Mouse (Mus musculus) gastrocnemius, adult 8-10 months (tissue): ENCODE measurements around the gene Stim1. TPM values are rescaled to one million over a fixed set of nuclear protein-coding genes. Genes with fewer than 3 reads are reported as not detected.

Experiments
- total RNA-seq, 4 experiments: library from RNA; stranded (reverse); gene quantifications; 2 replicates each; pipeline ENCODE4 v1.2.4; 2022

The Stim1 gene
- total RNA-seq, 4 experiments from 2014 or later, result 159 to 172 (median 166) TPM

Other genes starting within 250 kb of the Stim1 start
- gene Il18bp, start 249.1 kb upstream of the Stim1 start, total RNA-seq, result 1 to 10 TPM in 3 of 4 experiments, under 1 TPM in 1; 0.82 to 2.7 (median 1.7) TPM
- 10 to 100 TPM; 25.1 to 29.6 (median 27.5) TPM for gene Rnf121, start 202.3 kb upstream of the Stim1 start, total RNA-seq
- 1 to 10 TPM; 2.9 to 6.4 (median 3.2) TPM for gene Xndc1, start 202.3 kb upstream of the Stim1 start, total RNA-seq
- 1 to 10 TPM in 1 of 4 experiments, under 1 TPM in 3; 0.22 to 1.1 (median 0.76) TPM for gene Xntrpc, start 202.1 kb upstream of the Stim1 start, total RNA-seq
- gene Trpc2, start 184.7 kb upstream of the Stim1 start, total RNA-seq, result under 1 TPM in 2 of 4 experiments, not detected in 2; 0.21 to 0.56 TPM
- 100 to 1,000 TPM; 502 to 604 (median 539) TPM for gene Art1, start 166.1 kb upstream of the Stim1 start, total RNA-seq
- gene Art5, start 158.3 kb upstream of the Stim1 start, total RNA-seq, result 10 to 100 TPM; 20.6 to 32.3 (median 29.4) TPM
- gene Chrna10, start 151.0 kb upstream of the Stim1 start, total RNA-seq, result not detected
- gene Nup98, start 57.6 kb upstream of the Stim1 start, total RNA-seq, result 10 to 100 TPM; 22.1 to 29.8 (median 24.3) TPM
- 10 to 100 TPM; 22.9 to 25.7 (median 25.0) TPM for gene Pgap2, start 57.6 kb upstream of the Stim1 start, total RNA-seq
- 10 to 100 TPM in 3 of 4 experiments, 1 to 10 TPM in 1; 8.9 to 14.8 (median 11.5) TPM for gene Rhog, start 11.8 kb upstream of the Stim1 start, total RNA-seq
- 10 to 100 TPM; 16.9 to 19.9 (median 17.9) TPM for gene Rrm1, start 173.9 kb downstream of the Stim1 start, total RNA-seq
- not detected for gene Olfr543, start 213.9 kb downstream of the Stim1 start, total RNA-seq
- not detected for gene Olfr544, start 220.5 kb downstream of the Stim1 start, total RNA-seq
- not detected for gene Olfr545, start 231.8 kb downstream of the Stim1 start, total RNA-seq